Mouse (Mus musculus) urinary bladder, postnatal 14 days (tissue): Measurements from ENCODE around the gene Laptm4a.
A peak's percentile ranks its signal among the peaks of the same experiment; 100 is the strongest.

Experiments used
- DNase-seq: peaks from one replicate; pipeline ENCODE4 v3.0.0; 2021; ENCODE audit warnings: low spot score

Laptm4a gene

GRCm38 (mm10) chr12:8954161-8954561, 32.7 kb downstream of the Laptm4a start:
- DNase-seq: no peak

GRCm38 (mm10) chr12:8961607-8962316, 40.3 kb downstream of the Laptm4a start:
- no peak for DNase-seq

GRCm38 (mm10) chr12:8969828-8970227, 48.4 kb downstream of the Laptm4a start:
- DNase-seq: peak; percentile 35

GRCm38 (mm10) chr12:8973820-8974465, 52.5 kb downstream of the Laptm4a start, which contains the start of gene Wdr35:
Gene Wdr35 (plus strand): TSS chr12:8973892.
- DNase-seq: peak; percentile 91

- DNase-seq: no peak
Observed at GRCm38 (mm10) chr12:8975076-8975475, 53.6 kb downstream of the Laptm4a start.
